Mouse (Mus musculus) cerebellum, adult 2 months (tissue): ENCODE measurements around the gene Plk4. TPM values are rescaled to one million over a fixed set of nuclear protein-coding genes. Genes with fewer than 3 reads are reported as not detected.
A peak's percentile ranks its signal among the peaks of the same experiment; 100 is the strongest.
"Not testable (repeated sequence)": the region's sequence is repeated elsewhere in the genome, so short reads cannot be mapped to it uniquely, and the experiment has no call there.

ENCODE experiments used
- DNase-seq, 2 experiments: peaks; one replicate each; pipeline ENCODE4 v3.0.0; 2021
- H3K27ac ChIP-seq: fragments of 200-500 bp; 2 replicates; pipeline ENCODE4 v1.5.1; 2012; ENCODE audit warnings: low read length, control low read depth, inconsistent platforms; ENCODE audit not compliant: insufficient read depth
- H3K27me3 ChIP-seq: fragments of 200-500 bp; 2 replicates; pipeline ENCODE4 v1.6.1; 2012; ENCODE audit warnings: inconsistent platforms, mild to moderate bottlenecking, low read length, moderate library complexity; ENCODE audit not compliant: control insufficient read depth, insufficient read depth
- H3K4me1 ChIP-seq: fragments of 200-500 bp; 2 replicates; pipeline ENCODE4 v1.6.1; 2011; ENCODE audit warnings: low read length; ENCODE audit not compliant: control insufficient read depth, insufficient read depth
- H3K4me3 ChIP-seq: fragments of 200-500 bp; replicated peaks from 2 replicates; pipeline ENCODE3; 2011; ENCODE audit warnings: mild to moderate bottlenecking, low read depth, low read length, control low read depth; ENCODE audit not compliant: insufficient read depth
- CTCF ChIP-seq: fragments of 200-500 bp; IDR thresholded peaks from 2 replicates; pipeline ENCODE4 v1.5.1; 2011; ENCODE audit warnings: low read depth, mild to moderate bottlenecking, control low read depth, low read length, moderate library complexity, borderline replicate concordance; ENCODE audit not compliant: insufficient read depth
- POLR2A ChIP-seq: fragments of 200-500 bp; IDR thresholded peaks from 2 replicates; pipeline ENCODE4 v1.6.1; 2011; ENCODE audit warnings: low read length, control low read depth, borderline replicate concordance; ENCODE audit not compliant: insufficient read depth
- WGBS: fragments of 180-500 bp; shearing (Covaris S2); methylation state at CpG from one replicate; pipeline ENCODE4 v1.1.7; 2018; 5-methylcytosine and 5-hydroxymethylcytosine counted together
- polyA plus RNA-seq: library from polyadenylated mRNA; depleted of rRNA; stranded (reverse); fragments of >200 nt; gene quantifications from 2 replicates; pipeline ENCODE4 v1.2.3, GENCODE M21; 2012; rRNA removed

Plk4 gene
- polyA plus RNA-seq, 1 experiment: 2.3 TPM

- TF ChIP-seq POLR2A: no peak
- TF ChIP-seq CTCF: no peak
- Histone ChIP-seq H3K4me1 (no peaks in the 10 kb centered on the region), H3K27me3 (no peaks in the 10 kb centered on the region), H3K4me3 (no peak overlapping the region), H3K27ac (no peak overlapping the region)
- DNase-seq: no peak
- 86% methylated on average over 10 of the region's 10 CpGs for WGBS
Measured at GRCm38 (mm10) chr3:40808686-40809085, 8.9 kb downstream of the Plk4 start.

DNA sequence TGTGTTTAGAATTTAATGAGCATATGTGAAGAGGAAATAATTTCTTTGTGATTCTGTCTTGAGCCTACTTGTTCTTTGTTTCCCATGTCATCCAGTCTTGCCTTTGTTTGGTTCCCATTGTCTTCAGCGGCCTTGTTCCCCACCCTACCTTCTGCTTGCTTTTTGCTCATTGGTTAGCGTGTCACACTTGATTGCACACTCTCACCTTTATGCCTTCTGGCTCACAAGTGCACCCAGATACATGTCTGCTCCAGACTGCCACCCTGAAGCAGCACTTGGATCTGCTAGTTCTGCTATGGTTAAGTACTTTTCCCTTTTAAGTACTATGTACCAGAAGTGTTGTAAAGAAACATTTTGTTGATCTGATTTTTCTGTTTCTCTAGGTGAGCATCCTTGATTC lies 10.1 kb downstream of the Plk4 start:
- DNase-seq: no peak
- TF ChIP-seq POLR2A (no peak), CTCF (no peak)
- WGBS: 49% methylated on average over 2 of the region's 2 CpGs
- Histone ChIP-seq H3K27me3 (no peaks in the 10 kb centered on the region), H3K4me3 (no peak overlapping the region), H3K4me1 (no peaks in the 10 kb centered on the region), H3K27ac (no peak overlapping the region)

GRCm38 (mm10) chr3:40813275-40813674 lies 13.5 kb downstream of the Plk4 start:
- TF ChIP-seq POLR2A: no peak
- no peak for TF ChIP-seq CTCF
- Histone ChIP-seq H3K4me3 (no peak overlapping the region), H3K4me1 (no peaks in the 10 kb centered on the region), H3K27ac (no peak overlapping the region), H3K27me3 (no peaks in the 10 kb centered on the region)
- DNase-seq: no peak
- WGBS: 97% methylated on average over 2 of the region's 2 CpGs

DNA sequence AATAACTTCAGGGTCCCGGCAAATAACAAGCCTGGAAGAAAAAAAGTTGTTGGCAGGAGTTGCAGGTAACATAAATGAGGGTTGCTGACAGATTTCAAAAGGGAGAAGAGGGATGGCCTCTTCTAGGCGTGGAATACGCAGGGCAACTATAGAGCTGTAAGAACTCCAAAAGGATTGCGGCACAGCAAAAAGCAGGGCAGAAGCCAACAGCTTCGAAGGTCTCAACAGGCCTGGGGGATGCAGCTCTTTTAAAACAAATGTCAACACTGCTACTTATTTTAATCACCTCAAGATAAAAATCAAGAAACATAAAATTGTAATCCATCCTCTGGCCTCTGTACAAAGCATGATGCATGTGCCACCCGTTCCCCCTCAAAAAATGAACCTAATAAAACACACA lies 45.7 kb downstream of the Plk4 start:
- WGBS: 57% methylated on average over 6 of the region's 6 CpGs
- not testable (repeated sequence) for H3K27ac ChIP-seq, H3K27me3 ChIP-seq, H3K4me3 ChIP-seq, H3K4me1 ChIP-seq
- DNase-seq: peak; percentile 21 to 27

DNA sequence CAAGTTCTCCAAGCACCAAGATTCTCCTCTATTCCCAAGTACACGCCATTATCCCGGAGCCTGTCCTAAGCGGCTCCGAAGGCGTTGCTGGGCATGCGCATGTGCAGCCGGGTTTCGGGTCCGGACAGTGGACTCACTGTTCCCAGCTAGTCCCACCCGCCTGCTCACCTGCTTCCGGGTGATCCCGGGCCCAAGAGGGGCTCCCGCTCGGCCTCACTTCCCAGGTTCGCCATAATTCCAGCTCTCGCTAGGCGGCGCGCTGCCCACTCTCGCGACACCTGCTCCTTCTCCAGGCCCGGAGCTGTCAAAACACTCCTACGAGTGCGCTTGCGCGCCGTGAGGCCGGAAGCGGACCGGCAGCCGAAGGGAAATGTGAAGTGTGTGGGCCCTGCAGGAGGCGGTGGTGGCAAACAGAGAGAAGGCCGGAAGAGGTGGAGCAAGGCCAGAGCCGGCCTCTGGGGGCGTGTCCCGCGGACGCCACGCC lies 46.7 kb downstream of the Plk4 start, which contains the start of gene Mfsd8:
Gene Mfsd8 (minus strand): TSS at position 414 of the 484 bp plus-strand sequence.
- H3K27me3 ChIP-seq, H3K4me1 ChIP-seq: not testable (repeated sequence)
- TF ChIP-seq POLR2A (peak; percentile 56; the same call in 1 of the 2 replicates), CTCF (peak; percentile 52)
- Histone ChIP-seq H3K27ac (peak within 1 kb of the TSS; percentile 57), H3K4me3 (peak within 1 kb of the TSS; percentile 72)
- DNase-seq: peak; percentile 98 to 99
- under 1% methylated on average over 39 of the region's 39 CpGs for WGBS

- not testable (repeated sequence) for H3K27me3 ChIP-seq, H3K4me1 ChIP-seq, DNase-seq
- peak within 1 kb of the TSS; percentile 57 for H3K27ac ChIP-seq
- WGBS: 4% methylated on average over 3 of the region's 4 CpGs
- H3K4me3 ChIP-seq: peak within 1 kb of the TSS; percentile 72
Measured at GRCm38 (mm10) chr3:40846957-40847017, 47.0 kb downstream of the Plk4 start, which contains the start of gene Abhd18. TSS of gene Abhd18 (plus strand) at chr3:40846970.

DNA sequence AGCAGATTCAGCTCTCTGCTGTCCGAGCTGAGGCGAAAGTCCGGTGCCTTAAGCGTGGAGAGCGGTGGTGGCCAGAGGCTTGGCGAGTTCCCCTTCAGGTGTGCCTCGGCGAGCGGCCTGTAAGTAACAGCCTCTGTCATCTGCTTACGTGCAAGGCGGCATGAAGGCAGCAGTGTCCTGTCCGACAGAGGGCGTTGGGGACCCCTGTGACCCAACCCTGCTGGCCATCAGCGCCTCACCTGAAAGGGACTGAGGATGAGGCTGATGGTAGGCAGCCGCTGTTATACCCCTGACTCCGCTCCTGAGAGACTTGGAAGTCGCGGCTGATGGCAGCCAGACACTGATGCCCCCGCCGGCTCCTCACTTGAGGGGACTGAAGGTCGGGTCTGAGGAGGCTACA lies 47.2 kb downstream of the Plk4 start:
- peak overlapping the region; percentile 58 for H3K4me3 ChIP-seq
- WGBS: 1% methylated on average over 19 of the region's 21 CpGs
- DNase-seq: peak; percentile 84 to 85
- not testable (repeated sequence) for H3K4me1 ChIP-seq, H3K27me3 ChIP-seq
- peak overlapping the region; percentile 26 for H3K27ac ChIP-seq
- TF ChIP-seq CTCF: peak; percentile 52; the same call in 1 of the 2 replicates

- not testable (repeated sequence) for DNase-seq, H3K27me3 ChIP-seq, H3K4me3 ChIP-seq, H3K4me1 ChIP-seq, H3K27ac ChIP-seq
- 75% methylated on average over 2 of the region's 2 CpGs for WGBS
Measured at GRCm38 (mm10) chr3:40847936-40848335, 48.1 kb downstream of the Plk4 start.

- not testable (repeated sequence) for H3K27me3 ChIP-seq, DNase-seq, H3K4me1 ChIP-seq, H3K4me3 ChIP-seq, H3K27ac ChIP-seq
- 92% methylated on average over 3 of the region's 3 CpGs for WGBS
Measured at GRCm38 (mm10) chr3:40853123-40853738, 53.4 kb downstream of the Plk4 start.

Other genes starting within 250 kb of the Plk4 start
- 0.15 TPM in 1 of 2 replicates, not detected in the other for gene Slc25a31, start 91.2 kb upstream of the Plk4 start, polyA plus RNA-seq
- 70.7 and 71.3 TPM in 2 replicates for gene Hspa4l, start 55.5 kb upstream of the Plk4 start, polyA plus RNA-seq
- gene Mfsd8, start 46.9 kb downstream of the Plk4 start, polyA plus RNA-seq: 8.8 and 9.1 TPM in 2 replicates
- gene Abhd18, start 47.0 kb downstream of the Plk4 start, polyA plus RNA-seq: 18.3 and 18.8 TPM in 2 replicates
- 0.23 and 0.33 TPM in 2 replicates for gene 1700034I23Rik, start 102.5 kb downstream of the Plk4 start, polyA plus RNA-seq
- 20.4 and 21.9 TPM in 2 replicates for gene Larp1b, start 149.8 kb downstream of the Plk4 start, polyA plus RNA-seq